Mouse (Mus musculus) megakaryocyte progenitor cell, adult 5-6 weeks (primary cell): ENCODE measurements around the gene Slc2a1. TPM values are rescaled to one million over a fixed set of nuclear protein-coding genes. Genes with fewer than 3 reads are reported as not detected.

ENCODE experiments used
- ATAC-seq: replicated peaks from 2 replicates; pipeline ENCODE4 v1.8.0; 2016; ENCODE audit warnings: mild to moderate bottlenecking, moderate TSS enrichment, inconsistent platforms; ENCODE audit not compliant: poor library complexity
- total RNA-seq, 2 experiments: library from RNA; stranded (forward) in 1 of 2; stranded (reverse) in 1 of 2; fragments of 157-497, 149-512 nt in 1 of 2; fragments of 200-1000 nt in 1 of 2; gene quantifications; 2 replicates each; pipeline versions ENCODE4 v1.2.3 to v1.2.4; 2015 to 2017

Slc2a1 gene
- total RNA-seq, 2 experiments from 2014 or later: 7.4 to 7.7 TPM

DNA sequence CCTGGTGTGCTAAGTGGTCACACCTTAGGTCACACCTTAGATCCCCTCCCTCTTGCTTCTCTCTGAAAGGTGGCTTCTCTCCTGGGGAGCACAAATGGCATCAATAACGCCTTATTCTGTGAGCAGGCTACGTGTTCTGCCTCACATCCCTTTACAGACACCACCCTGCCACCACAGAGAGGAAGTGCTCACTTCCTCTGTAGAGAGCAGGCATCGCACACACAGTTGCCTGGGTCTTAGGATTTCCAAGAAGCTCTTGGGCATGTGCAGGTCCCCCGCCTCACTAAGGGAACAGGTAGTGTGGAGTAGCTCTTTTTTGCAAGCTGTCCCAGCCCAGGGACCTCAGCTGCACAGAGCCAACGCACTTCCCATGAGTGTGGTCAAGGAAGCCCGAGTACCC, 18.7 kb downstream of the Slc2a1 start:
- peak; percentile 83 for ATAC-seq

GRCm38 (mm10) chr4:119128547-119128946, 20.0 kb downstream of the Slc2a1 start:
- ATAC-seq: no peak

DNA sequence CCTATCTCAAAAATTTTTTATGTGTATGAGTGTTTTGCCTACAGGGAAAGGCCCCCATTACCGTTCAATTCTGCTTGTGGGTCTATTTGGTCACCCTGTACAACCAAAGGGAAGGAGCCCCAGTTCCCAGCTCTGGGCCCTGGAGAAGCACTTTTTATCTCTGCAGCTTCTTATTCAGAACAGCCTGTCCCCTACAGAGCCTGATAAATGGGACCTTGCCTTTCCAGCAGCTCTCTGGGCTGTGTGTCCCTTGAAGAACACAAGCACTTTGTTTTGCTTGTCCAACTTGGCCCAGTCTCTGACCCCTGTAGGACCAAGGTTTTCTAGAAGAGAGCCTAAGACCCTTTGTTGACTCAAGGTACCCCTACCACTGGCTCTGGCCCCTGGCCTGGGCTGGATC, 20.6 kb downstream of the Slc2a1 start:
- no peak for ATAC-seq

DNA sequence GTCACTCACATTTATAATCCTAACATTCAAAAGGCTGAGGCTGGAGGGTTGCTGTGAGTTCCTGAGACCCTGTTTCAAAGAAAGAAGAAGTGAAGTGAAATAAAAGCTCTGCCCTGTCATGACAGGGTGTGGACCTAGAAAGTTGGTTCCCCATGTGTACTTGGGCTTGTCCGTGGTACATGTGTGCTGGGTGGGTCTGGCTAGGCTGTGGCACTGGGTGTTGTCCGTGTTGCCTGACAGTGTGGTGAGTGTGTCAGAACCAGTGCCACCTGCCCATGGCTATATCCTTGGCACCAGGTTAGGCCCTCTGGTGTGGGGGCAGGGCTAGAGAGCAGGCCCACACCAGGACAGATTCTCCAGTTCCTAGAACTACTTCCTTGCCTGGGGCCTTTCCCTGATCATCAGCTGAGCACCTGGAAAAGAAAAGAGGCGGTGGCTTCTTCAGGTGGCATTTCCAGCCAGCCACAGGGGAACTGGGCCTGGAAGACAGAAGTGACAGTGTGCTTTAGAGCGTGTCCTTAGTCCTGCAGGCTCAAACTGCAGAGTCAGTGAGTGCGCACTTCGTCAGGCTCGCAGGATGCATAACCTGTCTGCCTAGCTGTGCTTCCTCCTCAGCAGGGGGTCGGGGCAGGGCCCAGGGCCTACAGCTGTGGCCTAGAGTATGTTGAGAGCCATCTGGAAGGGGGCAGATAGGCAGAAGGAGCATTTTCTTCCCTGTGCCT, 22.8 kb downstream of the Slc2a1 start:
- no peak for ATAC-seq

- no peak for ATAC-seq
Observed at GRCm38 (mm10) chr4:119133306-119133705, 24.8 kb downstream of the Slc2a1 start.

DNA sequence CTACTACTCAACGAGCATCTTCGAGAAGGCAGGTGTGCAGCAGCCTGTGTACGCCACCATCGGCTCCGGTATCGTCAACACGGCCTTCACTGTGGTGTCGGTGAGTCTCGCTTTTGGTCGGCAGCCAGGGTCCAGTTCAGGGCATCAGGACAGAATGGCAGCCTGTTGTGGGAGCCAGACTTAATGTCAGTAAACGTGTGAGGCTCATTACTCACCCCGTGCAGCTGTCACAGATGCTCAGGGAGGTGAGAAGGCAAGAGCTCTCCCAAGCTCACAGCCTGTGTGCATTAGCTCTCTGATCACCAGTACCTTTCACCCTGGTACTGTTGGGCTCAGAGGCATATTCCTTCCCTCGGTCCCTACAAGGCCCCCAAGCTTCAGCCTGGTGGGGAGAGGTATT, 25.3 kb downstream of the Slc2a1 start:
- no peak for ATAC-seq

GRCm38 (mm10) chr4:119137313-119137712, 28.8 kb downstream of the Slc2a1 start:
- no peak for ATAC-seq

DNA sequence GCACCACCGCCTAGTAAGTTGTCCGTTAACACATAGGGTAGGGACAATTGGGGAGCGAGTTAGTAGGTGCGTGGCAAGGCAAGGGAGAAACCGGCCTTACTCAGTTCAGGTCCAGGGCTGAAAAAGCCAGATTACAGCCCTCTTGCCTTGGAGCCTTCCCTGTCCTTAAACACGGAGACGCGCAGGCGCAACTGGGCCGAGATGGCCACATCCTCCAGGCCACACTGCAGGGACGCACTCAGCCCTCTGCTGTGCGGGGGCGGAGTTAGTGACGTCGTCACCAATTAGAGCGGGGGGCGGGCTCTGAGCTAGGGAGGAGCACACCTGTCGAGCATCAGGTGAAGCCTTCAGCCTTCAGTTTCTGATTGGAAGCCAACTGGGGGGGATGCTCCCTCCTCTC, 29.7 kb downstream of the Slc2a1 start:
- ATAC-seq: no peak

DNA sequence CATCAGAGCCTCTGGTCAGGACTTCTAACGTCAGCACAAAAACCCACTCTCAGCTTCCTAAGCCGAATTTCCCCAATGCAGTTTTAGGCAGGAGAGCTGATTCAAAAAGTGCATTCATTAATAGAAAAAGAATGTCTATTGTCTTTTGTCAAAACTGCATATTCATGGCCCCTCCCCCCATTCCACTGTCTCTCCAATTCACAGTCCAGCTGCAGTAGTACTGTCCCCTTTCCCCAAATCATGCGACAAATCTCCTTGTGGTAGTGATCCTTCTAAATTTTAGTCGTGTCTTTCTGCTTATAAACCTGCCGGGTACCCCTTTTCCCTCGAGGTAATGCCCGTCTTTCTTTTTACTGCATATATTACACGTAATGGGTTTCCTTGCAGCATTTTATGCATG, 30.3 kb downstream of the Slc2a1 start:
- no peak for ATAC-seq

- peak; percentile 83 for ATAC-seq
Observed at GRCm38 (mm10) chr4:119140126-119140525, 31.6 kb downstream of the Slc2a1 start.

DNA sequence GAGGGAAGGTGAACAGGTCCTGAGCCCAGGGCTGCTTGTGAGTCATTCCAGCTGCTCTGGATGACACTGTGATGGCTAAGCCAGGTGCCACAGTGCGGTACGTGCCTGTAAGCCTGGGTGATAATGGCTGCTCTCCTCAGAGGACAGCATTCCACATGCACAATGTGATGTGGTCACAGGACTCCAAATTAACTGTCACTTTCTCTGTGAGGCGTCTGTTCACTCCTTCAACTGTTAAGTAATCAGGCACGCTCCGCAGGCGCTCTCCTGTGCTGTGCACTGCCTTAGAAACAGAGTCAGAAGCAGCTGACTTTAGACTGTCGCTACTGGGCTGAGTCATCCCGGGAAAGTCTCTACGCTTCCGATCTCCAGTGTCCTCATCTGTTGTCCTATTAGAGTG, 32.7 kb downstream of the Slc2a1 start:
- ATAC-seq: no peak

- peak; percentile 85 for ATAC-seq
Observed at GRCm38 (mm10) chr4:119142230-119142871, 33.8 kb downstream of the Slc2a1 start.

- ATAC-seq: no peak
Observed at GRCm38 (mm10) chr4:119146816-119147215, 38.3 kb downstream of the Slc2a1 start.

- no peak for ATAC-seq
Observed at GRCm38 (mm10) chr4:119147347-119147746, 38.8 kb downstream of the Slc2a1 start.

DNA sequence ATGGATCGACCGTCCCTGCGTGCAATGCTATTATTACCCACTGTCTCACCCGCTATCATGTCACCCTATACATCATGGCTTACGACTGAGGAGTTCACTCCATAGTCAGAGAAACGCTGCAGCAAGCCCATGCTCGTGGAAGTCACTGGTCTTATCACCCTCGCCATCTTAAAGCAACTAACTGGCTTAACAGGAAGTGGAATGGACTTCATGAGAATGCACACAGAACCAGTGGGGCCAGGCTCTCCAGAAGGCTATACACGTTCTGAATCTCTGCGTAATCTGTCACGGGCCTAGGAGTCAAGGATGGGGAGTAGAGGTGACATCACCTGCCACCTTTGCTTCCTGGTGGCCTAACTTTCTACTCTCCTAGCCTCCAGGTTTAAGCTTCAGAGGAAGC, 40.2 kb downstream of the Slc2a1 start:
- no peak for ATAC-seq

DNA sequence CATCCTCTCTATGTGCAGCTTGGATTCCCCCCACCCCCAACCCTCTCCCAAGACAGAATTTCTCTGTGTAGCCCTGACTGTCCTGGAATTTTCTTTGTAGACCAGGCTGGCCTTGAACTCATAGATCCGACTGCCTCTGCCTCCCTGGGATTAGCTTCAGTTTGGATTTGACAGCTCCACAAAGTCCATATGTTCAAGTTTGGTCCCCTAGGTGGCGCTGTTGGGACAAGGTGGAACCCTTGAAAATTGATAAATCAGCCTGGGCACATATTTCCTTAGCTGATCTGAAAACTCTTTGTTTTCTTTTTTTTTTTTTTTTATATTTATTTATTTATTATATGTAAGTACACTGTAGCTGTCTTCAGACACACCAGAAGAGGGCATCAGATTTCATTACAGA, 48.7 kb downstream of the Slc2a1 start:
- peak; percentile 80 for ATAC-seq

DNA sequence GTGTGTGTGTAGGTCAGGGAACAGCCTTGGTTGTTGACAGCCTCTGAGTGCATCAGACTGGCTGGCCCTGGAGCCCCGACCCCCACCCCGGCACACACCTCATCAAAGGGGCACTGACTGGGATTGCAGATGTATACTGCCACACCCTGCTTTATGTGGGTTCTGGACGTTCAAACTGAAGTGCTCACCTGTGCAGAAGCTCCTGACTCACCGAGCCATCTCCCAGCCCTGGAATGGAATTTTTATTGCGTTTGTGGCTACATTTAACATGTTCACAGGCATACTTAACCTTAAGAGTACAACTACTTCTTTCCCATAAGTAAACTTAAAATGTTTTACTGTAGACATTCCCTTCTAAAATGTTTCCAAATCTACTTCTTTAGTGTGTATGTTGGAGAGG, 49.4 kb downstream of the Slc2a1 start:
- no peak for ATAC-seq

GRCm38 (mm10) chr4:119161358-119161757, 52.8 kb downstream of the Slc2a1 start:
- ATAC-seq: no peak

- peak; percentile 33; the same call in 1 of the 2 replicates for ATAC-seq
Observed at GRCm38 (mm10) chr4:119162990-119163389, 54.5 kb downstream of the Slc2a1 start.

DNA sequence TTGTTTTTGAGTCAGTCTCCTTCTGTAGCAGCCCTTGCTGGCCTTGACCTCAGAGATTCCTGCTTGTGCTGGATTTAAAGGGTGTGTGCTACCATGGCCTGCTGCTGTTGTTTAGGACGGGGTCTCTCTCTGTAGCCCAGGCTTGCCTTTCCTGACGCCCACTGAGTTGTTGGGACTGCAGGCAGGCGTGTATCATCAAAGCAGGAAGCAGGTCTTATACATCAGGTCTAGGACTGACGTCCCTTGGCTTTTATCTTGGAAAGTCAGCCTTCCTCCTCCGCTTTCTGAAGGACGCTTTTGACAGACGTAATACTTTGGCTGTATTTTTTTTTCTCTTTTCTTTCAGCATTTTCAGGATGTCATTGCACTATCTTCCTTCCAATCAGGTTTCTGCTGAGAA, 57.4 kb downstream of the Slc2a1 start:
- ATAC-seq: no peak

DNA sequence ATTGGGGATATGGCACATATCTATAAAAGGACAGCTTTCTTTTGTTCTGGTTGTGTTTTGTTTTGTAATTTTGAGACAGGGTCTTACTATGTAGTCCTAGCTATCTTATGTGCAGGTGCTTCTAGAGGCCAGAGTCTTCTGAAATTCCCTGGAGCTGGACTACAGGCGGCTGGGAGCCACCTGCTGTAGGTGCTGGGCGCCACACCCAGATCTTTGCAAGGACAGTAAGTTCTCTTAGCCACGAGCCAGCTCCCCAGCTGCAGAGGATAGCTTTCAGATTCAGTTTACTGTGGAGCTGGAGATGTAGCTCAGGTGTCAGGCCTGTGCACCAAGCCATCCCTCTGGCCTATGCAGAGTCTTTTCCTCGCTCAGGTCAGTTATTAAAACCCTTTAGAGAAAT, 58.6 kb downstream of the Slc2a1 start:
- no peak for ATAC-seq

DNA sequence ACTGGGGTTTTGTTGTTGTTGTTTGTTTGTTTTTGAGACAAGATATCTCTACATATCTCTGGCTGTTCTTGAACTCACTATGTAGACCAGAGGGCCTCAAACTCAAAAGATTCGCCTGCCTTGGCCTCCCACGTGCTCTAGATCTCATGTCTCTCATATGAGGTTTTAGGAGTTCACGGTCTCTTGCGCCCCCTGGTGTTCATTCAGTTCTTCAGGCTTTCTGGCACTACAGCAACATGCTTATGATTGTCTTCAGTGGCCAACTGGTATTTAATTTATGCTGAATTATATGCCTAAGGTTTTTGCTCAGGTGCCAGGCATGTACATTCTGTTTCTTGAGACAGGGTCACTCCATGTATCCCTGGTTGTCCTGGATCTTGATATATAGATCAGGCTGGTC, 59.2 kb downstream of the Slc2a1 start:
- ATAC-seq: peak; percentile 96
